17 mouse cellular contexts compared by ENCODE assay signal in genomic region chr9:42238827-42239226, GRCm38 (mm10).
"Had no signal": no experiment of that assay in that cellular context is flagged by ENCODE, and none has a peak within 500 bp of the region (broad histone marks: within the 10 kb centered on the region; RNA-seq: fewer than 3 reads in every experiment).

No protein-coding gene starts in this region.

- H3K27me3 ChIP-seq: liver, embryonic 13.5 days; lung, embryonic 15.5 days had no signal

- H3K9me3 ChIP-seq: limb, embryonic 12.5 days; liver, embryonic 13.5 days; lung, embryonic 15.5 days; megakaryocyte, embryonic 14.5 days had no signal

- H3K4me3 ChIP-seq: limb, embryonic 12.5 days; liver, embryonic 13.5 days; lung, embryonic 15.5 days; megakaryocyte, embryonic 14.5 days had no signal

- H3K4me2 ChIP-seq: limb, embryonic 12.5 days; liver, embryonic 13.5 days; lung, embryonic 15.5 days; midbrain, embryonic 11.5 days had no signal

- H3K27ac ChIP-seq: kidney, postnatal 0 days; limb, embryonic 12.5 days; liver, embryonic 13.5 days; lung, embryonic 15.5 days; macrophage had no signal

- DNase-seq: kidney, adult 9 months; kidney, postnatal 36 days; layer of hippocampus, adult 9-11 months; layer of hippocampus, postnatal 36 days; liver; liver, embryonic 13.5 days; liver, postnatal 0 days; lung, postnatal 14 days; retina, postnatal 1 day; right cerebral cortex, postnatal 14 days; thymus, postnatal 14 days had no signal

- H3K36me3 ChIP-seq: limb, embryonic 12.5 days; liver, embryonic 13.5 days; lung, embryonic 15.5 days had no signal

- H3K4me1 ChIP-seq: liver, embryonic 13.5 days had no signal

- H3K9ac ChIP-seq: limb, embryonic 12.5 days; liver, embryonic 13.5 days; liver, postnatal 0 days; lung, embryonic 15.5 days had no signal

- ATAC-seq: liver, postnatal 0 days had no signal
